Mouse (Mus musculus) forebrain, embryonic 11.5 days (tissue): ENCODE measurements around the gene Zmynd12. TPM values are rescaled to one million over a fixed set of nuclear protein-coding genes. Genes with fewer than 3 reads are reported as not detected.
A peak's percentile ranks its signal among the peaks of the same experiment; 100 is the strongest.

Experiments
- ATAC-seq: fragments of 200-750 bp; cut with Nextera tagmentation; replicated peaks from 2 replicates; pipeline ENCODE4 v1.8.0; 2017; ENCODE audit warnings: moderate TSS enrichment; ENCODE audit not compliant: low FRiP score
- DNase-seq: peaks from one replicate; pipeline ENCODE4 v3.0.0-alpha.2; 2017; ENCODE audit warnings: low spot score
- H3K27ac ChIP-seq: fragments of 300-500 bp; sonication (generic); 2 replicates; pipeline ENCODE4 v1.5.1; 2014; ENCODE audit warnings: low read depth, low read length
- H3K27me3 ChIP-seq: fragments of 300-500 bp; sonication (generic); 2 replicates; pipeline ENCODE4 v1.6.1; 2014; ENCODE audit warnings: mild to moderate bottlenecking, low read length, mixed read lengths; ENCODE audit not compliant: control insufficient read depth, insufficient read depth
- H3K36me3 ChIP-seq: fragments of 300-500 bp; sonication (generic); 2 replicates; pipeline ENCODE4 v1.6.1; 2014; ENCODE audit warnings: mild to moderate bottlenecking, low read length, moderate library complexity, mixed read lengths; ENCODE audit not compliant: control insufficient read depth, insufficient read depth
- H3K4me1 ChIP-seq: fragments of 300-500 bp; sonication (generic); replicated peaks from 2 replicates; pipeline ENCODE4 v1.6.1; 2014; ENCODE audit warnings: low read length, mixed read lengths; ENCODE audit not compliant: control insufficient read depth, insufficient read depth
- H3K4me2 ChIP-seq: fragments of 300-500 bp; sonication (generic); 2 replicates; pipeline ENCODE4 v1.6.1; 2014; ENCODE audit warnings: low read depth, mild to moderate bottlenecking, low read length, moderate library complexity, mixed read lengths; ENCODE audit not compliant: severe bottlenecking
- H3K4me3 ChIP-seq: fragments of 300-500 bp; sonication (generic); 2 replicates; pipeline ENCODE4 v1.5.1; 2014; ENCODE audit warnings: low read depth, low read length
- H3K9ac ChIP-seq: fragments of 300-500 bp; sonication (generic); 2 replicates; pipeline ENCODE4 v1.6.1; 2014; ENCODE audit warnings: low read length
- H3K9me3 ChIP-seq: fragments of 300-500 bp; sonication (generic); 2 replicates; pipeline ENCODE4 v1.6.1; 2016; ENCODE audit warnings: low read length, mixed read lengths; ENCODE audit not compliant: control insufficient read depth
- WGBS: fragments of 180-500 bp; shearing (Covaris S2); extraction: QIAGEN DNeasy Blood & Tissue Kit; methylation state at CpG from one replicate; pipeline ENCODE4 v1.1.7; 2014; 5-methylcytosine and 5-hydroxymethylcytosine counted together
- polyA plus RNA-seq: library from polyadenylated mRNA; unstranded; fragments of >200 nt; fragmentation: Nextera tagmentation; extraction: Ambion mirVana; gene quantifications from 2 replicates; pipeline ENCODE4 v1.2.1, GENCODE M21; 2014

The Zmynd12 gene
- polyA plus RNA-seq, 1 experiment from 2014 or later: not detected

DNA sequence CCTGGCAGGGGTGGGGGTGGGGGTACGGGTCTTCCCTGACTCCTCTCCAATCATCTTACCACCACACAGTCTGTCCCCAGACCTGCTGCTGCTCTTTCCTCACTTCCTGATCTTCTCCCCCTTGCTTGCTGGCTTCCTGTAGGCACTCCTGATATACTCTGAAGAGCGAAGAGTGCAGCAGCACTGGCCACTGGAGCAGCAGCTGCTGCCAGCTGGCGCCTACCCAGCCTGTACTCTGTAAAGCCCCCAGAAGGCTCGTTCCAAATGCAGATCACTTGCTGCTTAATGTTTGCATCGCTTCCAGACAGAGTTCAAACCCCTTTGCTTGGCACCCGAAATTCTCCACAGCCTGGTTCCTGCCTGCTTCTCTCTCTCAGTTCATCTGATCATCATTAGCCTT, 9.8 kb upstream of the Zmynd12 start:
- no peaks in the 10 kb centered on the region for H3K9me3 ChIP-seq
- ATAC-seq: no peak
- H3K4me2 ChIP-seq: no peak overlapping the region
- no peaks in the 10 kb centered on the region for H3K36me3 ChIP-seq
- WGBS: 83% methylated on average over 6 of the region's 6 CpGs
- no peak overlapping the region for H3K9ac ChIP-seq
- H3K4me1 ChIP-seq: 0 out of 2 replicates have a peak, but pooled peaks cover 2% of the 10 kb centered on the region
- H3K27me3 ChIP-seq: no peaks in the 10 kb centered on the region
- no peak overlapping the region for H3K27ac ChIP-seq
- DNase-seq: no peak
- H3K4me3 ChIP-seq: no peak overlapping the region

DNA sequence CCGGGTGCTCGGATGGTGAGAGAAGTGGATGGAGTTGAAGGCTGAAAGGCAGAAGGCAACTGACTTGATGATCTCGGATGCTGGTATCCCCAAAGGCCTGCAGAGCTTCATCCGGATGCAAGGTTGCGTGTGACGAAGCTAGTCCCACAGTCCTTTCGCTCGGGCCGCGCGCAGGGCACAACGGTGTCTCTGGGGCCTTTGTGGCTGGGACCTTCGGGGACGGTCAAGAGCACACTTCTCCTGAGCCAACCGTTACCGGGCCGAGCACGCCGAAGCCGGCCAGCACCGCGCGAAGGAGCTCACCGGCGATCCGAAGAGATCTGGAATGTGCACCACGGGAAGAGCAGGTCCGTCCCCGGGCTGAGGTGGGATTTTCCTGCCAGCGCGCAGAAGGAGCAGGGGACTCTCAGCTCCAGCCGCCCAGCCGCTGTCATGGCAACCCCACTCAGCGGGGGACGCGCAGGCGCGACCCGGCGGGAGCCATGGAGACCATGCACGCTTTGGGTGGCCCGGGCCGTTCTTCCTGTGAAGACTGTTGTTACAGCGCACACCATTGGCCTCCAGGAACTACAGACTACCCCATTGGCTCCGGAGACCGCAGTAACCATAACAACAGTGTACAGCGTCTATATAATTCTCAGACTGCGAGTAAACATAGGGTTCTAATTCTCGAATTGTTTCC, 7.4 kb upstream of the Zmynd12 start, which contains the start of gene Ccdc30:
Ccdc30 (minus strand) TSS at position 450 of the 682 bp plus-strand sequence.
- no peaks in the 10 kb centered on the region for H3K36me3 ChIP-seq
- peak within 1 kb of the TSS; percentile 61 for H3K4me3 ChIP-seq
- under 1% methylated on average over 49 of the region's 49 CpGs for WGBS
- ATAC-seq (peak; percentile 100), DNase-seq (peak; percentile 98)
- H3K9ac ChIP-seq: peak within 1 kb of the TSS; percentile 71
- no peaks in the 10 kb centered on the region for H3K27me3 ChIP-seq
- H3K27ac ChIP-seq: peak within 1 kb of the TSS; percentile 37; the same call in 1 of the 2 replicates
- H3K4me2 ChIP-seq: peak within 1 kb of the TSS; percentile 83
- no peaks in the 10 kb centered on the region for H3K9me3 ChIP-seq
- H3K4me1 ChIP-seq: 0 out of 2 replicates have a peak, but pooled peaks cover 2% of the 10 kb centered on the region

DNA sequence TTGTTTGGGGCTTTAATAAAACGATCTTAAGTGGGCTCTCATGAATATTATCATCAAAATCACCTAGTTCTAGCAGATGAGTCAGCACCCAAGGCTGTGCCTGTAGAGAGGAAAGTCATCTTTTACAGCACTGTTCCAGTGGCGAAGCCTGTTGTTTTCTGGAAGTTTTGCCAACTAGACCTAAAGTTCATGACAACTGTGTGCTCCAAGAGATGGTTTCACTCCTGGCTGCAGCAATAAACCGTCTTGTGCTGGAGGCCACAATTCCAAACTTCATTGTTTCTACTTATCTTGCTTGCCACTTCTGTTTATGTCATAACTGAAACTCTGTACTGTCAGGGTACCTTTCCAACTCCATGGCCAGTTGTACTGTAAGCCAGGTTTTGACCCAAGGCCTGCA, 5.3 kb upstream of the Zmynd12 start:
- H3K9ac ChIP-seq: no peak overlapping the region
- ATAC-seq: no peak
- no peak overlapping the region for H3K27ac ChIP-seq
- H3K4me3 ChIP-seq: no peak overlapping the region
- H3K36me3 ChIP-seq: no peaks in the 10 kb centered on the region
- 85% methylated on average over 3 of the region's 3 CpGs for WGBS
- H3K4me1 ChIP-seq: peaks cover 9% of the 10 kb centered on the region; the same call in 1 of the 2 replicates
- no peaks in the 10 kb centered on the region for H3K27me3 ChIP-seq
- no peaks in the 10 kb centered on the region for H3K9me3 ChIP-seq
- H3K4me2 ChIP-seq: no peak overlapping the region
- no peak for DNase-seq

DNA sequence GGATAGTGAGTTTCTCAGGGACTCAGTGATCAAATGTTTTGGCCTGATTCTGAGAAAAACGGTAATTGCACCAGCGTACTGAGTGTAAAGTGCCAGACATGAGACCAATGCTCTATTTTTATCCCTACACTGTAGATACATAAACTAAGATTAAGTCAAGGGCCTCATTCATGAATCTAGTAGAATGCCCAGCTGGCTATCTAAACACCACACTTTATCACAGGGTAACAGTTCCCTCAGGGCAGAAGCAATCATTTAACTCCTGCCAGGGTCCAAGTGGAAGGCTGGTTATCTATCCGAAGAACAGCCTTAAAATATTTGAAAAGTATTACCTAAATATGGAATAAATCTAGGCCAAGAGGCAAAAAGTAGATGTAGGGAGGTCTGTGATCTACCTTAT, 4.7 kb upstream of the Zmynd12 start:
- Histone ChIP-seq H3K9me3 (no peaks in the 10 kb centered on the region), H3K36me3 (no peaks in the 10 kb centered on the region), H3K27ac (no peak overlapping the region), H3K27me3 (no peaks in the 10 kb centered on the region), H3K4me1 (peaks cover 9% of the 10 kb centered on the region; the same call in 1 of the 2 replicates), H3K4me3 (no peak overlapping the region), H3K9ac (no peak overlapping the region), H3K4me2 (no peak overlapping the region)
- ATAC-seq (no peak), DNase-seq (no peak)
- 88% methylated on average over 3 of the region's 3 CpGs for WGBS

DNA sequence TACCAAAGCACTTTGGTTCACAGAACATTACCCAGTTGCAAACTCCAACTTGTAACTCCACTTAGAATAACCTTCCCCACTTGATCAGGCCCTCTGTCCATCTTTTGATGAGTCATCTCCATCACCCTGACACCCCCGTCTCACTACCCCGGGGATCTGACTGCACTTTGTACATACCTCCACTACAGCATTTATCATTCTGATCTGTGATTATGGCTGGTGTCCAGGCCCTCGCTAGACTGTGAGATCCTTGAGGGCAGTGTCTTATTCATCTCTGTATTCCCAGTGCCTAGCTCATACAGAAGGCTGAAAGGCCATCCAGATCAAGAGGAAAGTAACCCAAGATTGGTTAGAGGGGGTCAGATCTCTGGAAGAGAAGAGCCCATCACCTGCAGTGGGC, 1.4 kb upstream of the Zmynd12 start:
- Histone ChIP-seq H3K4me2 (peak overlapping the region; percentile 86), H3K27me3 (no peaks in the 10 kb centered on the region), H3K27ac (no peak overlapping the region), H3K36me3 (no peaks in the 10 kb centered on the region), H3K4me1 (peaks cover 8% of the 10 kb centered on the region; the same call in 1 of the 2 replicates), H3K9ac (peak overlapping the region; percentile 80; the same call in 1 of the 2 replicates), H3K9me3 (no peaks in the 10 kb centered on the region), H3K4me3 (peak overlapping the region; percentile 59)
- ATAC-seq: no peak
- 73% methylated on average over 3 of the region's 3 CpGs for WGBS
- DNase-seq: no peak

DNA sequence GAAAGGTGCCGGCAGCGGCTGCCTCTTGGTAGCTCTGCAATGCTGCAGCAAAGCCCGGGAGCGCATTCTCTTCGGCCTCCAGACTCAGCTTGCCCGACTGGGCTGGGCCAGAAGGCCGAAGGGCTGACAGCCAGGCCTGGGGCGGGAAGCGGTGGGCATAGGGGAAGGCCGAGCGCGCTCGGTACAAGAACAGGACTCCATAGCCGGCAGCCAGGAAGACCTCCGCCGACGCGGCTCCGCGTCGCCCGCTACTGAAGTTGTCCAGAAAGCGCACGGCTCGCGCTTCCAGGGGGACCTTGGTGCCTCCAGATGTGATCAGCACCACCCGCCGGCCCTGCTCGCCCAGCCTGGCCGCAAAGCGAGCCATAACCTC, 707 bp upstream of the Zmynd12 start:
- 0 out of 2 replicates have a peak overlapping the region, but pooled peaks have one; percentile 62 for H3K27ac ChIP-seq
- H3K4me2 ChIP-seq: peak overlapping the region; percentile 86
- H3K4me1 ChIP-seq: peaks cover 8% of the 10 kb centered on the region; the same call in 1 of the 2 replicates
- H3K4me3 ChIP-seq: peak overlapping the region; percentile 59
- ATAC-seq: peak; percentile 48
- no peaks in the 10 kb centered on the region for H3K36me3 ChIP-seq
- WGBS: under 1% methylated on average over 31 of the region's 31 CpGs
- H3K9me3 ChIP-seq: no peaks in the 10 kb centered on the region
- no peak for DNase-seq
- H3K9ac ChIP-seq: peak overlapping the region; percentile 80
- H3K27me3 ChIP-seq: no peaks in the 10 kb centered on the region

DNA sequence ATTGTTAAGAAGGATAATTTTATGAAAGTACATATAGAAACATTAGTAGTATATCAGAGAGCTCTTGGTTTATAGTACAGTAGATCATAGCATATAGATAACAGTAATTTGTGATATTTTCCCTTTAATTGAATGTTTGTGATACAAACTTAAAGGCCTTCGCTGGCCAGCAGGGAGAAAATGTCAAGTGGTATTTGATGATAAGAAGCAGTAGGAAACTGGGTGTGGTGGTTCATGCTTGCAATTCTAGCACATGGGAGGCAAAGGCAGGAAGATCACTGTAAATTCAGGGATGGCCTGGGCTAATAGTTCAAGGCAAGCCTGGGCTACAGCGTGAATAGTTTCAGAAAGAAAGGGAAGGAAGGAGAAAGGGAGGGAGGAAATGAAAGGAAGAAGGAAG, 2.5 kb downstream of the Zmynd12 start:
- H3K4me1 ChIP-seq: peaks cover 8% of the 10 kb centered on the region; the same call in 1 of the 2 replicates
- H3K9me3 ChIP-seq: no peaks in the 10 kb centered on the region
- no peak for DNase-seq
- H3K4me3 ChIP-seq: no peak overlapping the region
- H3K4me2 ChIP-seq: no peak overlapping the region
- ATAC-seq: no peak
- H3K9ac ChIP-seq: no peak overlapping the region
- no peak overlapping the region for H3K27ac ChIP-seq
- no peaks in the 10 kb centered on the region for H3K36me3 ChIP-seq
- WGBS: 90% methylated on average over 2 of the region's 2 CpGs
- no peaks in the 10 kb centered on the region for H3K27me3 ChIP-seq

DNA sequence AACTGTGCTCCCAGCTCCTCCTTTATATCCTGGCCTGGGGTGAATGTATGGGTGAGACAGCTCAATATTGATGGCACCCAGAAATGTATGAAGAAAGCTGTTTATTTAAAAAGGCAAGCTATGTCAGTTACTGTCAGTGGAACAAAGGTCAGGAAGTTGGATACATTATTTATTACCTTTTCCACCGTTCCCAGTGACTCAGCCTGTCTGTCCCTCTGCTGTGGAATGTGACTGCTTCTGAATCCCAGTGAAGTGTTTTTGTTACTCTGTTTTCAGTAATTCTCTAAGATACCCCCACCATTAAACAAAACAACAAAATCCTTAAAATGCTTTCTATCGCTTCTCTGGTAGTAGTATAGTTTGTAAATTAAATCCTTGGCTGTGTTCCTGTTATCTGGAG, 3.0 kb downstream of the Zmynd12 start:
- no peak for ATAC-seq
- WGBS: 75% methylated on average over 2 of the region's 2 CpGs
- Histone ChIP-seq H3K4me3 (no peak overlapping the region), H3K9ac (no peak overlapping the region), H3K27me3 (no peaks in the 10 kb centered on the region), H3K27ac (no peak overlapping the region), H3K4me1 (peaks cover 8% of the 10 kb centered on the region; the same call in 1 of the 2 replicates), H3K4me2 (no peak overlapping the region), H3K9me3 (no peaks in the 10 kb centered on the region), H3K36me3 (no peaks in the 10 kb centered on the region)
- no peak for DNase-seq

DNA sequence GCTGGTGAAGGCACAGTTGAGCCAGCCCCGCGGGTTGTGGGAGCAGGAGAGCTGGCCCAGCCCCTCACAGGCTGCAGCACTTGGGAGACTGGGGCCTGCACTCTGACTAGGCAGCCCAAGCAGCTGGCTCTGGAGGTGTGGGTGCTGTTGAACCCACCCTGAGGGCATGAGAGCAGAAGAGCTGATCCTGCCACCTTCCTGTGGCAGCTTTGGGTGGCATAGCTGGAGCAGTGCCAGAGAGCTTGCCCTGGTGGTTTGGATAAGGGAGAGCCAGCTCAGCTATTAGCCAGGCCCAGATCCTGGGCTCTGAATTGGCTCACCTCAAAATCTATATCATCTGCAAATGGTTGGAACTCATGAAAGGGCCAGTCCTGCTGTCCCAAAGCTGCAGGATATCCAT, 5.1 kb downstream of the Zmynd12 start:
- Histone ChIP-seq H3K27me3 (no peaks in the 10 kb centered on the region), H3K9ac (no peak overlapping the region), H3K4me3 (no peak overlapping the region), H3K4me2 (no peak overlapping the region), H3K4me1 (no peaks in the 10 kb centered on the region), H3K36me3 (no peaks in the 10 kb centered on the region), H3K9me3 (no peaks in the 10 kb centered on the region), H3K27ac (no peak overlapping the region)
- ATAC-seq (no peak), DNase-seq (no peak)
- WGBS: 68% methylated on average over 2 of the region's 2 CpGs
